ENCODE assay signal across 1 mouse cellular context in the genomic region with DNA sequence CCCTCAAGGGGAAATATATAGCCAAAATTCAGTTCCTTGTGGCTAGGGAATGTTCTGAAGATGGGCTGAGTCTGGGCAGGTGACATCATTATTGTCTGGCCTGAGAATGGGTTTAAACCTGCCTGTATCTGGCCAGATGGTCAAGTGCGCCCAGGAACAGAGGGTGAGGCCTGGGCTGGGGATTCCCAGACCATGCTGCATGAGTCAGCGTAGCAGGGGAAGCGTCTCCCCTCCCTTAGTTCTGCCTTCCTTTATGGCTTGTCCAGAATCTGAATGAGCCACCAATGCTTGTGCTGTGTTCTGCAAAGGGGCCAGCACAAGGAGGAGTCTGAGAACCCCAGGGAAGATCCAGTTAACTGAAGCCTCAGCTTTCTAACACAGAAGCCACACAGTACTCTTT.
TF ChIP-seq lines count a peak whose summit lies in the region.

No protein-coding gene starts in this region.

TF ChIP-seq in CH12.LX, 34 proteins besides CTCF, POLR2A, EP300 and RAD21:
- peak; percentile 77; the same call in 1 of the 2 replicates for TF ChIP-seq MAFK (IDR thresholded peaks at IDR 0.05; ENCODE audit: insufficient replicate concordance, low read length)
- TF ChIP-seq ZKSCAN1 (IDR thresholded peaks at IDR 0.05; ENCODE audit: borderline replicate concordance, low read depth, low read length): no peak
- TF ChIP-seq ZC3H11A (IDR thresholded peaks at IDR 0.05; ENCODE audit: low read depth, low read length): no peak
- TF ChIP-seq TBP (conservative IDR thresholded peaks at IDR 0.05; ENCODE audit: low read depth, low read length): peak; percentile 62; the same call in 1 of the 2 replicates
- TF ChIP-seq ETS1 (conservative IDR thresholded peaks at IDR 0.05; ENCODE audit: low read depth, low read length): peak; percentile 90
- peak; percentile 85 for TF ChIP-seq MAX (IDR thresholded peaks at IDR 0.05; ENCODE audit: low read length)
- no peak for TF ChIP-seq CHD1 (IDR thresholded peaks at IDR 0.05; ENCODE audit: low read depth, low read length)
- TF ChIP-seq UBTF (IDR thresholded peaks at IDR 0.05; ENCODE audit: low read depth, low read length): peak; percentile 66; the same call in 1 of the 2 replicates
- TF ChIP-seq MEF2A (IDR thresholded peaks at IDR 0.05; ENCODE audit: borderline replicate concordance, low read depth, low read length): peak; percentile 80
- TF ChIP-seq NELFE (IDR thresholded peaks at IDR 0.05; ENCODE audit: low read depth, low read length): no peak
- 0 out of 2 replicates have a peak, but pooled peaks have one; percentile 77 for TF ChIP-seq MXI1 (IDR thresholded peaks at IDR 0.05; ENCODE audit: low read depth, low read length)
- TF ChIP-seq KAT2A (IDR thresholded peaks at IDR 0.05; ENCODE audit: insufficient replicate concordance, low read length): no peak
- TF ChIP-seq NRF1 (IDR thresholded peaks at IDR 0.05; ENCODE audit: low read depth, low read length): 0 out of 2 replicates have a peak, but pooled peaks have one; percentile 36
- peak; percentile 86 for TF ChIP-seq IRF4 (IDR thresholded peaks at IDR 0.05; ENCODE audit: low read depth, low read length)
- TF ChIP-seq CHD2 (IDR thresholded peaks at IDR 0.05; ENCODE audit: low read length): peak; percentile 47; the same call in 1 of the 2 replicates
- TF ChIP-seq SIN3A (IDR thresholded peaks at IDR 0.05; ENCODE audit: low read length): peak; percentile 50; the same call in 1 of the 2 replicates
- TF ChIP-seq GABPA (IDR thresholded peaks at IDR 0.05; ENCODE audit: insufficient replicate concordance, low read depth, low read length): no peak
- TF ChIP-seq JUND (conservative IDR thresholded peaks at IDR 0.05; ENCODE audit: low read depth, low read length): peak; percentile 86
- TF ChIP-seq E2F4 (IDR thresholded peaks at IDR 0.05; ENCODE audit: insufficient replicate concordance, low read depth, low read length): no peak
- TF ChIP-seq RCOR1 (conservative IDR thresholded peaks at IDR 0.05; ENCODE audit: low read depth, low read length): peak; percentile 59; the same call in 1 of the 2 replicates
- no peak for TF ChIP-seq PAX5 (IDR thresholded peaks at IDR 0.05; ENCODE audit: low read length)
- TF ChIP-seq JUN (IDR thresholded peaks at IDR 0.05; ENCODE audit: insufficient read depth, low read depth, low read length): peak; percentile 93
- peak; percentile 87; the same call in 1 of the 2 replicates for TF ChIP-seq MYC (IDR thresholded peaks at IDR 0.05; ENCODE audit: low read depth, low read length)
- peak; percentile 94 for TF ChIP-seq TCF12 (IDR thresholded peaks at IDR 0.05; ENCODE audit: low read depth, low read length)
- 0 out of 2 replicates have a peak, but pooled peaks have one; percentile 36 for TF ChIP-seq MAZ (IDR thresholded peaks at IDR 0.05; ENCODE audit: low read depth, low read length)
- no peak for TF ChIP-seq ZMIZ1 (IDR thresholded peaks at IDR 0.05; ENCODE audit: low read depth, low read length)
- TF ChIP-seq BHLHE40 (IDR thresholded peaks at IDR 0.05; ENCODE audit: low read depth, low read length): peak; percentile 86
- no peak for TF ChIP-seq POLR2AphosphoS2 (IDR thresholded peaks at IDR 0.05; ENCODE audit: low read depth, low read length)
- TF ChIP-seq ELF1 (IDR thresholded peaks at IDR 0.05; ENCODE audit: low read depth, low read length): peak; percentile 57; the same call in 1 of the 2 replicates
- TF ChIP-seq USF2 (conservative IDR thresholded peaks at IDR 0.05; ENCODE audit: low read depth, low read length): no peak
- TF ChIP-seq ZNF384 (IDR thresholded peaks at IDR 0.05; ENCODE audit: low read depth, low read length): no peak; the same call in 1 of the 2 replicates
